Mouse (Mus musculus) cerebellum, postnatal 25 days (tissue): ENCODE results near the gene Dohh.

Experiments used
- DNase-seq, 2 experiments: peaks; one replicate each; pipeline ENCODE4 v3.0.0; 2021; ENCODE audit warnings: mixed read lengths in 2 of 2

Gene Dohh

DNA sequence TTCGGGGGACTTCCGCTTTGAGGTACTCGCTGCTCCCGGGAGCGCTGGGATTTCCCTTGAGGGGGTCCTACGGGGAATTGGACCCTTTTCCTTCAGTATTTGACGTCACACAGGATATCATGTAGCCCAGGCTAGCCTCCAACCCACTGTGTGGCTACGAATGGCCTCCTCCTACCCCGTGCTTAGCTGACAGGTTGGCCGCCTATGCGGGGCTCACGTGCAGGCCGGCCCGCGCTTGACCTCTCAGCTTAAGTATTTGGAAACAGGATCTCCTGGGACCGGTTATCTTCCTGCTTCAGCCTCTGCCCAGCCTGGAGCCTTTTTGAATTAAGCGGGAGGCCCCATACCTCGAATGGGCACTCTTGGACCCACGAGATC is 366 bp downstream of the Dohh start:
- DNase-seq, result no peak

DNA sequence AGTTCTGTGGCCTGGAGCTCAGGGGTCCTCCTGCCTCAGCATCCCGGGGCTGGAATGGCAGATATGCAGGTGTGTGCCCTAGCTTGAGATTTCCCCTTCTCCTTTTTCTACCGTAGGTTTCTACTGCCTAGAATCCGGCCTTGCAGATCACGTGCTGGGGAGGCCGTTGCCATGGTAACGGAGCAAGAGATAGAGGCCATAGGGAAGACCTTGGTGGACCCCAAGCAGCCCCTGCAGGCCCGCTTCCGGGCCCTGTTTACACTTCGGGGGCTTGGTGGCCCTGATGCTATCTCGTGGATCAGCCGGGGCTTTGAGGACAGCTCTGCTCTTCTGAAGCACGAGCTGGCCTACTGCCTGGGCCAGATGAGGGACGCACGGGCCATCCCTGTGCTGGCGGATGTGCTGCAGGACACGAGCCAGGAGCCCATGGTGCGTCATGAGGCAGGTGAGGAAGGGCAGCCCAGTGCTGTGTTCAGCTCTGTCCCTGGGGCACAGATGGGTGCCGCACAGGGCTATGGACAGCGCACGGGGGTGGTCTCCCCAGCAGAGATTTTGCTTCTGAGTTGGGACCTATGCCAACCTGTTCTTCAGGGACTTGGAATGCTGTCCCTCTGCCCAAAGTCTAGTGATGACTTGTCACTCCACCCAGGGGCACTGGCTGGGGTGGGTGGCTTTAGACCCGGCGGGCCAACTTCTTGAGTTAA is 1.5 kb downstream of the Dohh start:
- no peak for DNase-seq

DNA sequence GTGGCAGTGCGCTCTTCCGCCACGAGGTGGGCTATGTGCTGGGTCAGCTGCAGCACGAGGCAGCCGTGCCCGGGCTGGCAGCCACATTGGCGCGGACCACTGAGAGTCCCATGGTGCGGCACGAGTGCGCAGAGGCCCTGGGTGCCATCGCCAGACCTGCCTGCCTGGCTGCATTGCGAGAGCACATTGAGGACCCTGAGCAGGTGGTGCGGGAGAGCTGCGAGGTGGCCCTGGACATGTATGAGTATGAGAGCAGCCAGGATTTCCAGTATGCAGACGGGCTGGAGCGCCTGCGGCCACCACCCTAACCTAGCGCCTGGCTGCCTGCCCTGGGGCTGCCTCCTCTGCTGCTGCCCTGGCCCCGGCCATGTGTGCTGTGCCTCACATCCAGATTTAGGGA is 3.5 kb downstream of the Dohh start:
- no peak for DNase-seq

DNA sequence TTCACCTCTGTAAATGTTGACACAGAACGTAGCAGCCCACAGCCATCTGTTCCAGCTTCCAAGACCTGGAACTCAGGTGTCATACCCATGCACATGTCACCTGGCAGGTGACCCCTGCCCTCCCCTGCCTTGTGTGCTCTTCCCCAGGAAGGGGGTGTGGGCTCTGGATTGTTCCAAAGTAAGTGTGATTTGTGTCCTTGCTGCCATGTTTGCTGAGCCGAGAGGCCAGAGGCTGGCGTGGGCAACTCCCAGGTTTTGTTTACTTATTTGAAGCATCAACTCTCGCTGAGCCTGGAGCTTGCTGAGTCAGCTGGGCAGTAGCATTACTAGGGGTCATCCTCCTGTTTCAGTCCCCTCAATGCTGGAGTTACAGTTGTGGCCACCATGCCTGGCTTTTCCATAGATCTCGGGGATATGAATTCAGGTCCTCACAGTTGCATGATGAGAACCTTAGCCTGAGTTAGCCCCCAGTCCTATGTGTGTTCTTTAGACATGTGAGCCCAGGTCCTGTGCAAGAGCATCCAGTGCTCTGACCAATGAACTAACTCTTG is 4.4 kb downstream of the Dohh start, which contains the start of gene Gm48552:
Gm48552 (plus strand) TSS at position 501 of the 551 bp plus-strand sequence.
- DNase-seq, result no peak

DNA sequence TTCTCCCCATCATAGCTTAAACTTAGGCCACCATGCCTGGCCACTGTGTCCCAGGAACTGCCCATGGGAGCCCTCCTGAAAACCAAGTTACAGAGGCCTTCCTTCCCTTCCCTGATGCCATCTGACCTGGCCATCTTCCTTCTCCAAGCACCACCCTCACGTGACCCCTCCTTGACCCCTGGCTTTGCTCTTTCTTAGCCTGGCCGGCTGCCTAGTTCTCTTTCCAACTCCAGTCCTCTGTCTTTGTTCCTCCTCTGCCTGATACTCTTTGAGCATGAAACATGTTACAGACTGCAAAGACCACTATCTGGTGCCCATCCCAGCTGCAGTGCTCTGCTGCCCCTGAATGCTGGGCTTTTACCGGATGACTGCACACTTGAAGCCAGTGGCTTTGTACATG is 5.1 kb downstream of the Dohh start:
- DNase-seq, result peak in 1 of 2 experiments; percentile 36

DNA sequence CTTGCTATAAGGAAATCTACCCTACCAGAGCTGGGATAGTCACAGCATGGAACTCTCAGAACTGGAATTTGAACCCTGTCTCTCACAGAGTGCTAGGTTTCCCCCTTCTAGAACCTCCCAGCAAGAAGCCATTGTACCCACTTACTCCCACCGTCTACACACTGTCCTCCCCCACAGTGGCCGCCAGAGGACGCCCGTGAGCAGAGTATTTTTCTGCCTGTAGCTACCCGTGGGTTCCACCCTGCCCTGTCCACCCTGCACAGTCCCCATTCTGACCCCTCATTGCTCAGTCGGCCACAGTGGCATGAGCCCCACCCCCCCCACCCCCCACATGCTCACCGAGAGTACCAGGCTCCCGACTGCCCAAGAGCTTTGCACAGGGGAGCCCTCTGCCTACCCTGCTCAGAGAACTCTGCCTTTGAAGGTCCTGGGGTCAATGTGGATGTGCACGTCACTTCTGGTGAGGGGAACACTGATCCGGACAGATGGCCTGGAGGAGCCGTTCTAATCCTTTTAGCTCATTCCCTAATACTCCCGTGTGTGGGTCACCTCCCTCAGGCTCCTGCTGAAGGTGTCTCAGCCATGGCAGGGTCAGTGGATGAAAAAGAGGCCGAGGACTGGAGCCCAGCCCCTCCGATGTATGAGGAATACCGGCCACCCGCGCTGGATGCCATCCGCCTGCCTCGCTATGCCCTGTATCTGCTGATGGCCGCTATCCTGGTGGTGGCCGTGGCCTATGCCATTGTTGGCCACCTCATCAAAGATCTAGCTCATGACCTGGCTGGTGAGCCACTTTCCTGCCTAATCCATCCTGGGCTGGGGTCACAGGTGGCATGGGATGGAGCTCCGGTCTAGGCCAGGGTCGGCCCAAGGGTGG is 5.8 kb downstream of the Dohh start:
- DNase-seq, result peak; percentile 84 to 85

DNA sequence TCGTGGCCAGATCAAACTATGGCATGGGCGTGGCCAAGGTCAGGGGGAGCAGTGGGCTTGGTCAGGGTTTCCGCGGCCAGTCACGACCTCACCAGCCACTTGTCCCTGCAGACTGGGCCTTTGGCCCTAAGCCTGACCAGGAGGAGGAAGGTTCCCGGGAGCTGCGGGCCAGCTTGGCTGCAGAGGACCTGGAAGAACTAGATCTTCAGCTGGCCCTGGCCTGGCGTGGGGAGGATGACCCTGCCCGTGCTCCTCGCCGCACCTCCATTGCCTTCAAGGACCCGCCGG is 6.4 kb downstream of the Dohh start:
- no peak for DNase-seq

DNA sequence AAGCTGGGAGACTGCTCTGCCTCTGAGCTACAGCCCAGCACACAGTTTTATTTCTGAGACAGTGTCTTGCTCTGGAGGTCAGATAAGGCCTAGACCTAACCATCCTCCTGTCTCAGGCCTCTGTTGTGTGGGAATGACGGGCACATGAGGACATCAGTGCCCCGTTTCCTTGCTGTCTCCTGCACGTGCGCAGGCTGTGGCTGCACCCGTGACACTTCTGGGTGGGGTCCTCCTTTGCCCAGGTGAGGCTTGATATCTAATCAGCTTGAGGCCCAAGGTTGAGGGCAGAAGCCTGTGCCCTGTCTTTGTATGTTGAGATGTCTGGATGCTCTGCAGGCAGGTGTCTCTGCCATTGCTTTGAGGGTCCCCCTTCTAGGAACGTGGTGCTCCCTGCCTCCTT is 8.0 kb downstream of the Dohh start:
- DNase-seq, result no peak

DNA sequence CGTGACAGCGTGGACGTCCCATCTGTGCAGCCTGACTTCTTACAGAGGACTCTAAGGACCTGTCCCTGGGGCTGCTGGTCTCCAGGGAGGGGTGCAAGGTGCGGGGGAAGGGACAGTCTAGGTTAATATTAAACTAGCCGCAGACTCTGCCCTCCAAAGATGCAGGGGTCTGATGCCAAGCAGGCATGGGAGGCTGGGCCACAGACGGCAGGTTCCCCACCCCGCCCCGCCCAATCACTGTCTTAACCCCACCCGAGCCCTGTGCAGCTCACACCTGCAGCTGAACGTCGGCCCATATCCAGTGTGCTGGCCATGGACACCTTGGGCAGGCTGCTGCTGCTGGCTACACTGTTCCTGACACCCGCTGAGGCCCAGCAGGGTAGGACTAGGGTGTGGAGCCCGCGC is 8.6 kb downstream of the Dohh start, which contains the start of gene Smim24:
Smim24 (plus strand) TSS at position 271 of the 405 bp plus-strand sequence.
- DNase-seq, result no peak

DNA sequence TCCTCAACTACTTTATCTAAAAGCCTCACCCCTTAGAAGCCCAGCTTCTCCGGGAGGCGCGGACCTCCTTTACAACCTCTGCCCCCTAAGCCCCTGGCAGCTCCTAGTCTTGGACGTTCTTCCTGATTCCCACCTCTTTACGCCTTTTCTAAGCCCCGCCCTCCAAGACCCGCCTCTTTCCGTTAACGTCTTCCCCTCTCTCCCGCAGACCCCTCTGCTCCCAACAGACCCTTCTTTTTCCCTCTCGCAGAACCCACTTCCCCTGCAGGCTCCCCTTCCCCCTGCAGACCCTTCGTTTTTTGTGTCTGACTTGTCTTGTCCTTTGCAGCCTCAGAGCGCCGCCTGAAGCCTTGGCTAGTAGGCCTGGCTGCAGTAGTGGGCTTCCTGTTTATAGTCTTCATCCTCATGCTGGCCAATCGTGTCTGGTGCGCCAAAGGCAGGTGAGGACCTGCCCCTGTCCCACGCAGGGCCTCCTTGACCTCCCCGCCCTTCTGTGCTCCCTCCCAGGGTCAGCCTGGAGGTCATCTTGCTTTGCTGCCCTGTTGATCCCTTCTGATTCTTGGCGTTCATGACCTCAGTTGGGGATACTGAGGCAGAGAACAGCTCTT is 9.3 kb downstream of the Dohh start:
- no peak for DNase-seq

DNA sequence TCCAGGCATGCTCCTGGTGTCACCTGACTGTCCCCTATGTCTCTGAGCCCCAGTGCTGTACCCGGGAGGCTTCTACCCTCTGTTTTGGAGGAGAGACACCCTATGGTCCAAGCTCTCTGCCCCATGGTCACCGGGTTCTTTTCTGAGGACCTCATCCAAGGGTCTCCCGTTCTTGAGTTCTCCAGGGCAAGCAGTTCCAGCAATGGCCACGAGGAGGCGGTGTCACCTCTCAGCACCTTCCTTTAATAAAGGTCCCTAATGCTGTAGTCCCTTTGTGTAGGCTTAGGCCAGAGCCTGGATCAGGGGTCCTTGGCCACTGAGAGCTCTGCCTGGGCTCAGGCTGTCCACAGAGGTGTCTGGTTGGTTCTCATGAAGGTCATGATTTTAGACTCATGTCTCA is 10.9 kb downstream of the Dohh start:
- peak; percentile 77 to 86 for DNase-seq

DNA sequence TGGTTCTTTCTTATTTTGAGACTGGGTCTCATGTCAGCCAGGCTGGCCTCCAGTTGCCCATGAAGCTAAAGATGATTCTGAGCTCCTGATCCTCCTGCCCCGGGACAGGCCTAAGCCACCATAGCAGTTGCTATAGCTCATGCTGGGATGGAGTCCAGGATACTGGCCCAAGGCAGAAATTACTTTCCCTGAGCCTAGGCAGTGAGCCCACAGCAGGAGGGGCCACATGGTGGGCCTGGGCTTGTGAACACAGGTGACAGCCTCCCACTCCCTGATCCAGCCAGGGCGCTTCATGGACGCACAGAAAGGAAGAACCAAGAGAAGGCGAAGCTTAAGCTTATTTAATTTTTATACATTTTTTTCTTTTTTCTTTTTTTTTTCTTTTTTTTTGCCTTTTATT is 11.6 kb downstream of the Dohh start:
- DNase-seq, result peak; percentile 33 to 58

DNA sequence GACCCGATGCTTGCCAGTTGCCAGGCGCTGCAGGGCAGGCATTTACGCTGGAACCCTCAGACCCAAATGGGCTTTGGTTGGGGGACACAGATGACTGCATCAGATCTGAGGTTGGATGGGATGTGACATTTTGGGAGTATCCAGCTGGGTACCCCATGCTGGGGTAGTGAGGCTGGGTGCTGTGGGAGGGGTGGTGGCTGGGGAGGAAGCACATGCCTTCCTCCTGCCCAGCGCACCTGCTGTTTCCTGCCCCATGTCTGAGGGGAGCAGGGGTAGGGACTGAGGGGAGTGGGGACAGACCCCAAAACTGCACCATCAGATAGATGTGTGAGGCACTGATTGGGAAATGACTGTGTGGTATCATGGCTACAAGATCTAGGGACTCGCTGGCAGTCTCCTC is 12.5 kb downstream of the Dohh start:
- DNase-seq, result peak; percentile 37 to 40

DNA sequence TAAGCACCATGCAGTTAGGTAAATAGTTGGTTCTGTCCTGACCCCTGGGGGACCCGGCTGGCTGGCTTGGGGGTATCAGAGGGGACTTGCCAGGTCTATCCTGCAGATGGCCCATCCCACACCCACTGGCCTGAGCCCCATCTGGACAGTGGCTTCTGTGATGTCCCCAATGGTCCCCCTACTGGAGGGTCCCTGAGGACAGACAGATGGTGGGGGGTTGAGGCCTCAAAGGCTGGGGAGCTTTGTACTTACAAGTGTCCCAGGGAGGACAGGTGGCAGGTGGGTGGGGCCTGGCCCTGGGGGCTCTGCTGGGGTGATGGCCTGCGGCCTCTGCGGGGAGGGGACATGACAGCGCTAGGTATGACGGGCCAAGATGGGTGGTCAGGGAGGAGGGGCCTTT is 15.1 kb downstream of the Dohh start:
- peak in 1 of 2 experiments; percentile 59 for DNase-seq

DNA sequence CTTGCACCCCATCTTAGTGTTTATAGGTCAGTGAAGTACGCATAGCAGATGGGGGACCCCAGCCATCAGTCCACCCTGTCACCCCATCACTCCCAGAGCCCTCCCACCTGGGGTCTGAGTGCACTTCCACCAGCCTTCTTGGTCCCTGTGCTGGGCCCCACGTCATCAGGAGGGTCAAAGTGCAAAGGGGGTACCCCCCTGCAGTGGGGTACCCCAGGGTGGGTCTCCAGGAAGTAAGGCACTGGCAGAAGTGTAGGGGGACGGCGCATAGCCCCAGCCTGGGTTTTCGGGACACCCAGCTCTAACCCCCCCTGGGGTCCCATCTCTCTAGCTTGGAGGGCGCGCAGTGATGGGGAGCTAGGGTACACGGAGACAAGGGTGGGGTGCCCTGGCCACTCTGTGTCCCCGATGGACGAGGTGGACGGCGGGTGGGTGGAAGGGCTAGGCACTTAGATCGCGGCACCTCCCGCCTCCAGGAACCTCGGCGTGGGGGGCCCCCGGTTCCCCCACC is 15.6 kb downstream of the Dohh start:
- peak in 1 of 2 experiments; percentile 48 for DNase-seq

DNA sequence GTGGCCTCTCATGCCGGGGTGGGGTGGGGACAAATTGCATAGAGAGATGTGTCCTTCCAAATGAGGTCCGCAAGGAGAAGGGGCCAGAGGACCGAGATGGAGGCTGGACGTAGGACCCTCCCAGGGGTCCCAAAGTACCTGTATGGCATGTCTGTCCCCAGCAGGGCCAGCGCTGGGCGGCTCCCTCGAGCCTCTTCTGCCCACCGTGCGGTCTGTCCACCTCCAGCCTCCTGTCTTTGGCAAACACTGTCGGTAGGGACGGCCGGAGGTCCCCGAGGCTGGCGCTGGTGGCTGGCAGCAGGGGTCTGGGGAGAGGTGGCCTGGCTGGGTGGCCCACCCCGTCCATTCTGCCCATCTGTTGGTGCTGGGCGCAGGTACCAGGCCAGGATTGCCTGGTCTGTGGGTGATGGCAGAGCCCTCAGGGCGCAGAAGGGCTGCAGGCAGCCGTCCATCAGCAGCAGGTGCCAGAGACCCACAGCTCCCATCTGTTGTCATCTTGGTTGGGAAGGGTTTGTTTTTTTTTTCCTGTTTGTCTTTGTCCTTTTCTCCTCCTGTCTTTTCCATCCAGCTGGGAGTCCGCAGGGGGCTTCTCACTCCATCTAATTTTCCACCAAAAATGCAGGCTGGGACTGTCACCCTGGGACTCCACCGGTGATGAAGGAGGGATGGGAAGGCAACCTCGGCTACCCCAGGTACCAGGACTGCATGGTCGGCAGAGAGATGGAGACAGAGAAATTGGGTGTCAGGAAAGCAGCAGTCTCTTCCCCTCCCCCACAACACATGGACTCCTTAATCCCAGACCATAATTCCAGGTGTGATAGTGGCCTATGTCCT is 16.4 kb downstream of the Dohh start:
- DNase-seq, result peak; percentile 92 to 94

DNA sequence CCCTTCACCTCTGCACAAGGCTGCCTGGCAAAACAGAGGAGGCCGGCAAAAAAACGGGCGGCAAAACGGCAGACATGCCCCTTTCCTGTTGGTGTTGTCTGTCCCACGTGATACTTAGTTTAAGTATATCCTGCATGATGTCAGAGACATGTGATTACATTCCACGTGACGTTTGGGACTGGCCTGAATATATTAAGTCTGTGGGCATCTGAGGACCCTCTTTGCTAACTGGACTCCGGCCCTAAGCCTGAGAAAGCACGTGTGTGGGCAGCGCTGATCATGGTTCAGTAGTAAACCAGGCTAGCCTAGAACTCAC is 16.9 kb downstream of the Dohh start:
- no peak for DNase-seq

DNA sequence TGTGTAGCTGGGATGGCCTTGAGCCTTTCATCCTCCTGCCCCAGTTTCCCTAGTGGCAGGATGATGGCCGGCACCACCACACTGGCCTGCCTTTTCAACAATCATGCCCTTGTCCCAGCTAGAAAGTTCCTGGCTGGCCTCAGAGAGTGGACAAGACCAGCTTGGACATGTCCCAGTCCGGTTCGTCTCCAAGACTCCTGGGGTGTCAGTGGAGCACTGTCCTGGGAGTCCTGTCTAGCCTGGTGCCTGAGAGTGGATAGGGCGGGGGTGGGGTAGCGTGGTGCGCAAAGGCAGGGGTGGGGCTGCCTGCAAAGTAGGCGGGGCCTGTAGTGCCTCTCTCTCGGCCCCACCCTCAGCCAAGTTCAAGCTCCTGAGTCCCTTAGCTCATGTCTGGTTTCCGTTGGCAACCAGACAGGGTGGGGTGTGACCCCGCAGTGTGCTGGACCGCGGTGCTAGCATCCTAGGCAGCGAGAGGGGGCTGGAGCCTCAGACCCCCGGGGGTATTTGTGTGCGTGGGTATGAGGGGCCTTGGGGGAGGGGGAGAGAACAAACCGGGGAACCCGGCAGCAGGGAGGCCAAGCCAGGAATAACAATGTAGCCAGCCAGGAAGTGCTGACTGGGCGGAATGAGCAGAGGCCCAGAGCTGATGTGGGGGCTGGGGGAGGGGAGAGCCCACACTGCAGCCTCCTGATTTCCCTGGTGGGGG is 17.4 kb downstream of the Dohh start:
- DNase-seq, result peak; percentile 72

DNA sequence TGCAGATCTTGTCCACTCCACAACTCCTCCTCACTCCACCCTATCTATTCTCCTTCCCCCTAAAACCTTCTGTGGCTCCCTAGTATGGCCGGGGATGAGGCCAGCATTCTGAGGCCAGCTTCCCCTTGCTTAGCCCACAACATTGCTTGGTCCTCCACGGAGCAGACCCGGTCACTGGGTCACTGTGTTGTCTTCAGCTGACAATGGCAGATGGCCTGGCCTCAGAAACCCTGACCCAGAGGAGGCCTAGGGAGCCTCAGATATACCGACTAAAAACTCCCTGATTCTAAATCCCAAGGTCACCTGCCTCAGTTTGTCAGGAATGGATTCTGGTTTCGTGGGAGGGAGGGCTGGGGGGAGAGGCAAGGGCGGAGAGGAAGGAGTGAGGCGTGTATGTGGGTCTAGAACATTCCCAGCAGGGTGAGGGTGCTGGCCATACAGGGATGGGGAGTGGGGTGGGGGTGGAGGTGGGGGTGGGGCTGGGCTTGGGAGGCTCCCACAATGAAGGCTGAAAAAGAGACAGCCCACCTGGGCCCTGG is 18.1 kb downstream of the Dohh start:
- peak in 1 of 2 experiments; percentile 63 for DNase-seq

DNA sequence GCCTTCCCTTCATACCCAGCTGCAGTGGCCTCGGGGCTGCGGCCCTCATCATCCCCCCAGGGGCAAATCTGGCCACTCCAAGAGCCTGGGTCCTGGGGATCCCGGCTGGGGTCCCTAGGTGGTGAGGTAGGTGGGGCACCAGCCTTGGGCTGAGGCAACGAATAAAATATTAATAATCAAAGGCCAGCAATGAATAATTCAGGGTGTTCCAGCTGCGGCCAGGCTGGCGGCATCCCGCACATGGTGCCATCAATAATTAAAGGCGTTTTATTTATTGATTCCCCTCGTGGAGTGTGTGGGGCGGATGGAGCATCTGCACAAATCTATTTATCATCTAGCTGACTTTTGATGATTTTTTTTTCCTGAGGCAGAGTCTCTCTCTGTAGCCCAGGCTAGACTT is 19.3 kb downstream of the Dohh start:
- no peak for DNase-seq

DNA sequence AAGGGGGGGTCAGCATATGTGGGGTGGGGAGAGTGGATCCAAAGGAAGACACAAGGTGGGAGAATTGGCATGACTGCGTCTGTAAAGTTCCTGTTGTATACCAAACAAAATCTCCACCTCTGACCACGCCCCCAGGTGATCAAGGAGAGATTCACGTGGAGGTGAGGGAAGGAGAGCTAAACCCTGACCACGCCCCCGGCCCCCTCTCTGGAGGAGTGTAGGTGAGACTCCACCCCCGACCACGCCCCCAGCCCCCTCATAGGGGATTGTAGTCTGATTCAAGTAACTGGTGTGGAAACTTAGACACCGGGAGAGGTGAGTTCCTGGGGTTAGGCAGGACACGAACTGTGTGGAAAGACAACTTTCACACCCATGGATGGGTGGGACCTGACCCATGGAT is 19.9 kb downstream of the Dohh start:
- DNase-seq, result peak in 1 of 2 experiments; percentile 63

DNA sequence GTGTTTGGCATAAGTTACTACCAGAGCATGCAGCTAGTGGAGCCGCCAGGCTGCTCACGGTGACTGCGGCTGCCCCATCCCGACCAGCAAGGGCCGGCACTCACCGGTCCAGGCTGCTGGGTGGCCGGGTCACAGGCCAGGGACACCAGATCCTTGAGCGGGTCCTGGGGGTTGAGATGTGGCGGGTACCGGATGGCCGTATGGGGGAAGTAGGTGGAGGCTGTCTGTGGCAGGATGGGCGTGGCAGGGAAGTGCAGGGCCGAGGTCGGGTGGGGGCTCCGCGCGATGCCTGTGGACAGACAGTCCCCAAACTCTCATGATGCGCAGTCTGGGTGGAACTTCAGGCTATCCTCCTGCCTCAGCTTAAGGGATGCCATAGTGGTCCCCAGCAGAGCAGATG is 20.5 kb downstream of the Dohh start:
- no peak for DNase-seq
